Mouse (Mus musculus) liver, adult 2 months (tissue): ENCODE data around the gene Ryr3.

Experiments used
- CTCF ChIP-seq: fragments of 200-500 bp; IDR thresholded peaks from 2 replicates; pipeline ENCODE4 v1.5.1; 2011; ENCODE audit warnings: low read depth, low read length, control low read depth
- POLR2A ChIP-seq: fragments of 200-500 bp; IDR thresholded peaks from 2 replicates; pipeline ENCODE4 v1.6.1; 2011; ENCODE audit warnings: low read length, control low read depth; ENCODE audit not compliant: insufficient read depth; ENCODE audit errors: extremely low read depth

DNA sequence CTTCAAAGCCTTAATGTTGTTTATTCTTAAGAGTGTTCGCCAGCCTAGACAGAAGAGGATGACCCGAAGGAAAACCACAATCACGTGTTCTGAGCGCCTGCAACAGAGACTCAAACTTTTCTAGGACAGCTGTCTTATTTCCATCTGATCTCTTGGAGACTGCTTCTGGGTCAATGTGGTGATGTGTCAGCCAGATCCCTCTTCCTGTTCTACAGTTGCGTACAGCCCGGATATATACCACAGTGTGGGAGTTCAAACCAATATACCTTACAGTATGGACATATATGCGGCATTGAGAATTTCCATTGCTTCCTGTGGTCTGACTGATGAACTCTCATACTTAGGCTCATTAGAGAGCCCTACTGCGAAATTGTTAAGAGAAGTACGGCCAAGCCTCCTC lies 7.6 kb downstream of the Ryr3 start:
- TF ChIP-seq CTCF (no peak), POLR2A (no peak)
